Mouse (Mus musculus): ENCODE data around the gene Ndufs6.

- no peak for TF ChIP-seq POLR2A (IDR thresholded peaks at IDR 0.05; ENCODE audit: extremely low read depth, insufficient read depth, low read length)
- no peak for TF ChIP-seq CTCF (IDR thresholded peaks at IDR 0.05; ENCODE audit: low read depth, low read length)
Observed at GRCm38 (mm10) chr13:73277361-73277760, 51.0 kb downstream of the Ndufs6 start.

All from liver, adult 2 months (tissue).